Mouse (Mus musculus): Measurements from ENCODE around the gene Caskin1.

GRCm38 (mm10) chr17:24504085-24504484, 15.7 kb downstream of the Caskin1 start:
- TF ChIP-seq CTCF (IDR thresholded peaks at IDR 0.05; ENCODE audit: extremely low read depth, insufficient read depth, insufficient read length, insufficient replicate concordance): no peak
- no peak for TF ChIP-seq POLR2A (IDR thresholded peaks at IDR 0.05; ENCODE audit: low read depth, low read length)

Data from spleen, adult 2 months (tissue).